Mouse (Mus musculus) limb, embryonic 12.5 days (tissue): Measurements from ENCODE around the gene Gm4969. TPM values are rescaled to one million over a fixed set of nuclear protein-coding genes. Genes with fewer than 3 reads are reported as not detected.

Experiments
- ATAC-seq: fragments of 200-750 bp; cut with Nextera tagmentation; 2 replicates; pipeline ENCODE4 v1.8.0; 2017; ENCODE audit warnings: low read depth, moderate TSS enrichment; ENCODE audit not compliant: insufficient number of reproducible peaks, insufficient read depth, low FRiP score, low TSS enrichment
- H3K27ac ChIP-seq: fragments of 300-500 bp; sonication (generic); 2 replicates; pipeline ENCODE4 v1.5.1; 2016; ENCODE audit warnings: mild to moderate bottlenecking, moderate library complexity
- H3K27me3 ChIP-seq: fragments of 300-500 bp; sonication (generic); 2 replicates; pipeline ENCODE4 v1.6.1; 2016; ENCODE audit warnings: mild to moderate bottlenecking, moderate library complexity
- H3K36me3 ChIP-seq: fragments of 300-500 bp; sonication (generic); 2 replicates; pipeline ENCODE4 v1.6.1; 2016; ENCODE audit warnings: mild to moderate bottlenecking, moderate library complexity
- H3K4me1 ChIP-seq: fragments of 300-500 bp; sonication (generic); replicated peaks from 2 replicates; pipeline ENCODE4 v1.6.1; 2016
- H3K4me2 ChIP-seq: fragments of 300-500 bp; sonication (generic); 2 replicates; pipeline ENCODE4 v1.6.1; 2016; ENCODE audit warnings: mild to moderate bottlenecking, moderate library complexity
- H3K4me3 ChIP-seq: fragments of 300-500 bp; sonication (generic); replicated peaks from 2 replicates; pipeline ENCODE4 v1.5.1; 2016; ENCODE audit warnings: mild to moderate bottlenecking
- H3K9ac ChIP-seq: fragments of 300-500 bp; sonication (generic); replicated peaks from 2 replicates; pipeline ENCODE4 v1.6.1; 2016; ENCODE audit warnings: mild to moderate bottlenecking, moderate library complexity
- H3K9me3 ChIP-seq: fragments of 300-500 bp; sonication (generic); 2 replicates; pipeline ENCODE4 v1.6.1; 2016; ENCODE audit warnings: mild to moderate bottlenecking, moderate library complexity
- WGBS: fragments of 180-500 bp; shearing (Covaris S2); methylation state at CpG from one replicate; pipeline ENCODE4 v1.1.7; 2016; 5-methylcytosine and 5-hydroxymethylcytosine counted together
- polyA plus RNA-seq: library from polyadenylated mRNA; unstranded; fragments of >200 nt; fragmentation: Nextera tagmentation; extraction: Ambion mirVana; gene quantifications from 2 replicates; pipeline ENCODE4 v1.2.1, GENCODE M21; 2016

The Gm4969 gene
- polyA plus RNA-seq, 1 experiment from 2014 or later: 3.3 TPM

- ATAC-seq: no peak
- Histone ChIP-seq H3K4me3 (no peak overlapping the region), H3K4me1 (0 out of 2 replicates have a peak, but pooled peaks cover 4% of the 10 kb centered on the region), H3K27me3 (no peaks in the 10 kb centered on the region), H3K27ac (no peak overlapping the region), H3K9ac (no peak overlapping the region), H3K4me2 (no peak overlapping the region), H3K36me3 (peaks cover 72% of the 10 kb centered on the region), H3K9me3 (no peaks in the 10 kb centered on the region)
- WGBS: 93% methylated on average over 38 of the region's 38 CpGs
Measured at GRCm38 (mm10) chr7:19136673-19137334, 18.6 kb upstream of the Gm4969 start.

DNA sequence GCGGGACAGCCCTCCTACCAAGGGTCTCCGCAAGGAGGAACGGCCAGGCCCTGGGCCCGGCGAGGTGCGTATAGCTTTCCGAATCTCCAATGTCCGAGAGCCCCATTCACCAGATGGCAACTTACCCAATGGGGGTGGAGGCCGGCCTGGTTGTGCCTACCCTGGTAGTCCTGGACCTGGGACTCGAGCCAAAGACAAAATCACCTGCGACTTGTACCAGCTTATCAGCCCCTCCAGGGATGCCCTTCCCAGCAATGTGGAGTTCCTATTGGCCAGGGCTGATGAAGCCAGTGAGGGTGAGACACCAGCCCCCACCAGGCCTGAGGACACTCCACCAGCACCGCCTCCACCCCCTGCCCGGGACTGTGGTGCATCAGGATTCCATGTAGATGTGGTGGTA lies 18.0 kb upstream of the Gm4969 start:
- 96% methylated on average over 13 of the region's 13 CpGs for WGBS

GRCm38 (mm10) chr7:19131324-19131848 lies 13.2 kb upstream of the Gm4969 start:
- WGBS: under 1% methylated on average over 39 of the region's 39 CpGs
- peaks cover 43% of the 10 kb centered on the region for H3K36me3 ChIP-seq

More for the DNA sequence above, 18.0 kb upstream of the Gm4969 start:
- Histone ChIP-seq H3K9ac (no peak overlapping the region), H3K4me2 (no peak overlapping the region), H3K36me3 (peaks cover 67% of the 10 kb centered on the region), H3K9me3 (no peaks in the 10 kb centered on the region), H3K4me1 (0 out of 2 replicates have a peak, but pooled peaks cover 4% of the 10 kb centered on the region), H3K27me3 (no peaks in the 10 kb centered on the region), H3K27ac (no peak overlapping the region), H3K4me3 (no peak overlapping the region)
- ATAC-seq: no peak

DNA sequence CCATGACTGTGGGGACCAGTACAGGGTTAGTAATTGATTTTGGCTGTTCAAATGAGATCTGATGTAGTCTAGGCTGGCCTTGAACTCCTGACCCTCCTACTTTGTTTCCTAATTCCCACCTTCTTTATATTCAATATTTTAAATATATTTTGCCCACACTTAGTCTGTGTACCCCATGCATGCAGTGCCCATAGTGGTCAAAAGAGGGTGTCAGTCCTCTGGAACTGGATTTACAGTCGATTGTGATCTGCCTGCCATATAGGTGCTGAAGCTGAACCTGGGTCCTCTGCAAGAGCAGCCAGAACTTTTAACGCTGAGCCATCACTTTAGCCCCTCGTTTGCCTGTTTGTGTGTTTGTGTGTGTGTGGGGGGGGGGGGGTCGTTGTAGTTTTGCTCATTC lies 12.5 kb upstream of the Gm4969 start:
- Histone ChIP-seq H3K4me3 (peak overlapping the region; percentile 42), H3K27me3 (no peaks in the 10 kb centered on the region), H3K9ac (no peak overlapping the region), H3K4me1 (peaks cover 12% of the 10 kb centered on the region), H3K4me2 (peak overlapping the region; percentile 63), H3K27ac (peak overlapping the region; percentile 89), H3K36me3 (peaks cover 42% of the 10 kb centered on the region), H3K9me3 (no peaks in the 10 kb centered on the region)
- 24% methylated on average over 4 of the region's 4 CpGs for WGBS
- no peak for ATAC-seq

More at GRCm38 (mm10) chr7:19131324-19131848, 13.2 kb upstream of the Gm4969 start:
- ATAC-seq: peak; percentile 97
- no peaks in the 10 kb centered on the region for H3K9me3 ChIP-seq
- no peaks in the 10 kb centered on the region for H3K27me3 ChIP-seq
- H3K4me2 ChIP-seq: peak overlapping the region; percentile 63
- H3K4me3 ChIP-seq: peak overlapping the region; percentile 42
- peak overlapping the region; percentile 89 for H3K27ac ChIP-seq
- peak overlapping the region; percentile 40; the same call in 1 of the 2 replicates for H3K9ac ChIP-seq
- peaks cover 12% of the 10 kb centered on the region for H3K4me1 ChIP-seq

- 93% methylated on average over 5 of the region's 5 CpGs for WGBS
- no peak for ATAC-seq
- Histone ChIP-seq H3K4me3 (no peak overlapping the region), H3K36me3 (peaks cover 29% of the 10 kb centered on the region; the same call in 1 of the 2 replicates), H3K9me3 (no peaks in the 10 kb centered on the region), H3K9ac (no peak overlapping the region), H3K27ac (no peak overlapping the region; the same call in 1 of the 2 replicates), H3K27me3 (no peaks in the 10 kb centered on the region), H3K4me1 (peaks cover 12% of the 10 kb centered on the region), H3K4me2 (no peak overlapping the region)
Measured at GRCm38 (mm10) chr7:19129396-19129795, 11.2 kb upstream of the Gm4969 start.

DNA sequence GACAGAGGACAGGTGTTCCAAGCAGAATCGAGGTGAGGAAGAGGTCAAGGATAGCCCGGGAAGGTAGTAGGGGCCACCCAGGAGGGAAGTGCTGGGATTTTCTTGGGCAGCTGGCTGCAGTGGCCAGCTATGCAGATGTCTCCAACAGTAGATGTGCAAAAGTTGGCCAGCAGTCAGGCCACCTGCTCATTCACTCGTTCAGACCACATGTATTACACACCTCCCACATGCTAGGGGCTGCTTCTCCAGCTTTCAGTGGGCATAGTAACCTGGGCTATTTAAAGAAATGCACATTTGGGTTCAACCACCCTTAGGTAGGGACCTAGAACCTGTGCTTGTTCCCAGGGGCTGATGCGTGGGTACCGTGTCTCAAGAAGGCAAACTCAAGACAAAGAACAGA lies 9.6 kb upstream of the Gm4969 start:
- Histone ChIP-seq H3K36me3 (peaks cover 28% of the 10 kb centered on the region; the same call in 1 of the 2 replicates), H3K4me1 (peaks cover 12% of the 10 kb centered on the region), H3K9ac (no peak overlapping the region), H3K4me3 (no peak overlapping the region), H3K4me2 (no peak overlapping the region), H3K27ac (no peak overlapping the region), H3K9me3 (no peaks in the 10 kb centered on the region), H3K27me3 (no peaks in the 10 kb centered on the region)
- ATAC-seq: no peak
- 82% methylated on average over 5 of the region's 5 CpGs for WGBS

GRCm38 (mm10) chr7:19124713-19125112 lies 6.5 kb upstream of the Gm4969 start:
- H3K36me3 ChIP-seq: peaks cover 28% of the 10 kb centered on the region; the same call in 1 of the 2 replicates
- 87% methylated on average over 6 of the region's 6 CpGs for WGBS
- no peak overlapping the region for H3K27ac ChIP-seq
- H3K27me3 ChIP-seq: no peaks in the 10 kb centered on the region
- no peak overlapping the region for H3K4me3 ChIP-seq
- ATAC-seq: no peak
- peaks cover 8% of the 10 kb centered on the region for H3K4me1 ChIP-seq
- H3K4me2 ChIP-seq: no peak overlapping the region
- no peak overlapping the region for H3K9ac ChIP-seq
- no peaks in the 10 kb centered on the region for H3K9me3 ChIP-seq

GRCm38 (mm10) chr7:19121686-19122085 lies 3.5 kb upstream of the Gm4969 start:
- WGBS: 96% methylated on average over 4 of the region's 4 CpGs
- ATAC-seq: no peak
- H3K27ac ChIP-seq: no peak overlapping the region

GRCm38 (mm10) chr7:19119631-19120429 lies 1.7 kb upstream of the Gm4969 start, which contains the start of gene Fbxo46:
TSS of gene Fbxo46 (plus strand) at chr7:19119859.
- H3K27me3 ChIP-seq: peaks cover 6% of the 10 kb centered on the region; the same call in 1 of the 2 replicates
- H3K9ac ChIP-seq: peak within 1 kb of the TSS; percentile 80
- H3K27ac ChIP-seq: no peak within 1 kb of the TSS
- peak; percentile 92 for ATAC-seq
- peak within 1 kb of the TSS; percentile 68 for H3K4me3 ChIP-seq
- 3% methylated on average over 34 of the region's 34 CpGs for WGBS
- H3K9me3 ChIP-seq: peaks cover 11% of the 10 kb centered on the region; the same call in 1 of the 2 replicates
- H3K36me3 ChIP-seq: no peaks in the 10 kb centered on the region
- H3K4me1 ChIP-seq: peaks cover 15% of the 10 kb centered on the region
- H3K4me2 ChIP-seq: peak within 1 kb of the TSS; percentile 87

More at GRCm38 (mm10) chr7:19121686-19122085, 3.5 kb upstream of the Gm4969 start:
- no peak overlapping the region for H3K4me2 ChIP-seq
- peaks cover 15% of the 10 kb centered on the region for H3K4me1 ChIP-seq
- peaks cover 6% of the 10 kb centered on the region; the same call in 1 of the 2 replicates for H3K27me3 ChIP-seq
- peaks cover 11% of the 10 kb centered on the region; the same call in 1 of the 2 replicates for H3K9me3 ChIP-seq
- no peak overlapping the region for H3K9ac ChIP-seq
- H3K4me3 ChIP-seq: no peak overlapping the region
- 0 out of 2 replicates have a peak, but pooled peaks cover 7% of the 10 kb centered on the region for H3K36me3 ChIP-seq

- 0 out of 2 replicates have a peak, but pooled peaks have one; percentile 23 for ATAC-seq
- no peak overlapping the region; the same call in 1 of the 2 replicates for H3K4me2 ChIP-seq
- H3K27me3 ChIP-seq: peaks cover 6% of the 10 kb centered on the region; the same call in 1 of the 2 replicates
- H3K4me3 ChIP-seq: no peak overlapping the region
- WGBS: 92% methylated on average over 8 of the region's 8 CpGs
- no peak overlapping the region for H3K9ac ChIP-seq
- no peaks in the 10 kb centered on the region for H3K36me3 ChIP-seq
- H3K27ac ChIP-seq: no peak overlapping the region
- H3K9me3 ChIP-seq: peaks cover 11% of the 10 kb centered on the region; the same call in 1 of the 2 replicates
- H3K4me1 ChIP-seq: peaks cover 15% of the 10 kb centered on the region
Measured at GRCm38 (mm10) chr7:19119083-19119482, 915 bp upstream of the Gm4969 start.

DNA sequence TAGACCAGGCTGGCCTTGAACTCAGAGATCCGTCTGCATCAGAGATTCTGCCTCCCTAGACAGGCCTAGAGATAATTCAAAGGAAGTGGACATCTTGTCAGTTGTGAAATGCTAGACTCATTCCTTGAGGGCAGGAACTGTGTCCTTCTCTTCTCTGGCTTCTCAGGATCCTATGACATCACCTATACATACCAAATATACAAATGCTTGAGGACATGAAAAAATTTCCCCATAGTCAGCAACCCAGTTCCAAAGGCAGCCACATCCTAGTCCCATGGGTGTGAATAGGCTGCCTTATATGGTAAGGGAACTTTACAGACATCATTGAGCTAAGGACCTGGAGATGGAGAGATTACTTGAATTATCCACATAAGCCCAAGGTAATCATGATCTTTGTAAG lies 8.6 kb downstream of the Gm4969 start:
- 91% methylated on average over 1 of the region's 1 CpGs for WGBS
- H3K9ac ChIP-seq: no peak overlapping the region
- H3K4me2 ChIP-seq: no peak overlapping the region
- no peak overlapping the region for H3K27ac ChIP-seq
- H3K9me3 ChIP-seq: no peaks in the 10 kb centered on the region
- no peaks in the 10 kb centered on the region for H3K27me3 ChIP-seq
- H3K36me3 ChIP-seq: no peaks in the 10 kb centered on the region
- no peaks in the 10 kb centered on the region for H3K4me1 ChIP-seq
- no peak overlapping the region for H3K4me3 ChIP-seq
- no peak for ATAC-seq
